Mouse (Mus musculus) left cerebral cortex, adult 2 months (tissue): ENCODE results near the gene Cldn14. TPM values are rescaled to one million over a fixed set of nuclear protein-coding genes. Genes with fewer than 3 reads are reported as not detected.
A peak's percentile ranks its signal among the peaks of the same experiment; 100 is the strongest.

Experiments
- DNase-seq, 2 experiments: peaks; one replicate each; pipeline ENCODE4 v3.0.0; 2021 to 2022; ENCODE audit warnings: low spot score in 2 of 2, mixed read lengths in 1 of 2; ENCODE audit errors: extremely low spot score in 1 of 2
- H3K27ac ChIP-seq: fragments of 200-600 bp; 2 replicates; pipeline ENCODE4 v1.8.1; 2022
- H3K4me3 ChIP-seq: fragments of 200-600 bp; 2 replicates; pipeline ENCODE4 v1.8.1; 2022
- CTCF ChIP-seq: fragments of 200-600 bp; IDR thresholded peaks from 2 replicates; pipeline ENCODE4 v1.8.1; 2022; ENCODE audit warnings: antibody characterized with exemption, mild to moderate bottlenecking, moderate library complexity
- intact Hi-C: fragments of 180-260 bp; cut with DNase I; formaldehyde crosslinking; loops from one replicate; pipeline ENCODE4 v1.15.1; 2025
- total RNA-seq, 2 experiments: library from RNA; stranded (reverse); gene quantifications; 2 replicates each; pipeline ENCODE4 v1.2.3; 2021

The Cldn14 gene
- total RNA-seq, 2 experiments from 2014 or later = 0.63 to 1.0 TPM

- Histone ChIP-seq H3K4me3 (peak overlapping the region; percentile 34; the same call in 1 of the 2 replicates), H3K27ac (no peak overlapping the region)
- TF ChIP-seq CTCF = peak; percentile 88
- DNase-seq = peak; percentile 58 to 74
- intact Hi-C loops = loop anchor here (1.0 to 5.0 kb wide), 2 partner anchors 79 to 320 kb away; no protein-coding TSS in a partner anchor
These were observed 70.2 kb downstream of the Cldn14 start for GRCm38 (mm10) chr16:93938400-93938846.

DNA sequence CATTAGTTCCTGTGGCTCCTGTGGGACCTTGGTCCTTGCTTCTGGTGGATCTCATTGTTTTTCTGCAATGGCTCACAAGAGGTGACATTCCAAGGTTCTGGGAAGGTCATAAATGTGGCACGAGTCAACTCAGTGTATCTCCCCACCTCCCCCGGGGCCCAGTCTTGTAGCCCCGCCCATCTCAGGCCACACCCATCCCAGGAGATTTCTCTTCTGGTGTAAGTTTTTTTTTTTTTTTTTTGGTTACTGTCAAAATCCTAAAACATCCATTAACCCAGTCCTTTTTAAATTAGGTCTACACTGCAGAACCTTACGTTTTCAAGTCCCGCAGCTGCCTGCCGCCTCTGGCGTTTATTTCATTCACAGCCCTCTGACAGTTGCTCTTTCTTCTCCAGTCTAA lies 73.6 kb downstream of the Cldn14 start:
- intact Hi-C loops = loop anchor here (5.0 kb wide), 1 partner anchor 82 kb away; no protein-coding TSS in a partner anchor
- TF ChIP-seq CTCF = no peak
- DNase-seq = no peak
- Histone ChIP-seq H3K4me3 (no peak overlapping the region), H3K27ac (no peak overlapping the region)

DNA sequence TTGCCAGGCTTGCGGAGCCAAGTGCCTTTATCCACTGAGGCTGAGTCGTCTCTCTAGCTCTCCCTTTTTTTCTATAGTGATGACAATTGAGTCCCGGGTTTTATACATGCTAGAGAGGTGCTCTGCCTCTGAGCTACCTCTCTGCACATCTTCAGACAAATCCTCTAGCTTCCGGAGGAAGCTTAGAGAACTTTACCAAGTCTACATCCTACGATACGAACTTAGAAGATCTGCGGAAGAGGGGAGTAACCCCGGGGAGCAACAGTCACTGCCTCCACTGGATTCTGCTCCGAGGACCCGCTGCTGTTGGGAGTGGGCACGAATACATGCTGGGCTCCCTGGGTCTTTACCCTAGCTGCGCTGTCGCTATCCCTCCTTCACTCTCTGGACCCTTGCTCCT lies 74.0 kb downstream of the Cldn14 start:
- intact Hi-C loops = no loop called here
- TF ChIP-seq CTCF = no peak
- H3K4me3 ChIP-seq = no peak overlapping the region
- DNase-seq = no peak
- H3K27ac ChIP-seq = no peak overlapping the region

- TF ChIP-seq CTCF = no peak
- no peak overlapping the region for H3K27ac ChIP-seq
- H3K4me3 ChIP-seq = no peak overlapping the region
- DNase-seq = no peak
- intact Hi-C loops = no loop called here
These were observed 76.2 kb downstream of the Cldn14 start for GRCm38 (mm10) chr16:93932185-93933168.

DNA sequence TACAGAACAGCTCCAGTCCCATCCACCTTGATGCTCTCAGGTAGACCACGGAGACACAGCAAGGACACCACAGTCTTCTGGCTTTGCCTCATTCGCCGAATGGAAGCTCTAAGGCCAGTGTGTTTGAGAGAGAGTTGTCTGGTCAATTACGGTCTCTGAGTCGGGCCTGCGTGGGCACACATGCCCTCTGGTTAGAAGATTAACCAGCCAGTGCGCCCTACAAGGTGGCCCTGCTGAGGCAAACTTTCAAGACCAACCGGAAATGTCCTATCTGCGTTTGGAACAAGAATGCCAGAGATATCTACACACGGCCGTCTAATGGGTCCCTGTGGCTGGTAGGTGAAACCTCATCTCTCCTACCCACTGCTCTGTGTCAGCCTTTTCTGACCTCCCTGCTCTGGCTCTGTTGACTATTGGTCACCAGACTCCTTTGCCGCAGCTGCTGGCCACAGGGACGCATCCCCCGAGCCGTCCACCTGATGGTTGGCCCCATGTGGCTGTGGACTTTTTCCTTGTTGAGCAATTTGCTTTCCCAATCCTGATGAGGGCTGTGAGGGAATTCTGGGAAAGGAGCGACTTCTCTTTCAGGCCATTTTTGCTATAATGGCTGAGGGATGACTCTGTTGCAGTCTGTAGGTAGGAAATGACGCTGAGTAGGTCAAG lies 79.1 kb downstream of the Cldn14 start:
- intact Hi-C loops = no loop called here
- H3K4me3 ChIP-seq = no peak overlapping the region
- no peak for TF ChIP-seq CTCF
- H3K27ac ChIP-seq = no peak overlapping the region
- no peak for DNase-seq

DNA sequence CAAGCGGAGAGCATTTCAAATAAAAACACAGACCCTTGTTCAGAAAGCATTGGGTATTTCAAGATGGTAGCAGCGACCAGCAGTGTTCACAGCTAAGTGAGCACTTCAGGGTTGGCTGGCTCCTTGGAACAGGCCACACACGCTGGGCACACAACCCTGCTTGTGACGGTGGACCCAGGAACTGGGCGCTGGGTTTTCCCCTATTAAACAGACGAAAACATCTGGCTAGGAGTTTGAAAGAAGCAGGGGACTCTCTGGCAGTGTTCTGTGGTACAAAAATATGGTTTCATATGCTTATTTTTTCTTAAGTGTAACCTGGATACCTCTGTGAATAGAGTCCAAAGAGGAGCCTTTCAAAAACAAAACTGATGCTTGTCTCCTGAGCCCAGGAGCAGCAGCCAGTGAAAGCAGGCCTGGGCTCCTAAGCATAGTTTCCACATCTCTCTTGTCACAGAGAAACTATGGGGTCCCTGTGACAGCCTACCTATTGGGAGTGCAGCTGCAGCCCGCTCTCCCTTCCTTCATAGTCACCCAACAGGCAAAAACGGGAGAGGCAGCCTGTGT lies 82.9 kb downstream of the Cldn14 start:
- intact Hi-C loops = no loop called here
- no peak for TF ChIP-seq CTCF

GRCm38 (mm10) chr16:93923788-93924187 lies 84.8 kb downstream of the Cldn14 start:
- TF ChIP-seq CTCF = no peak
- no peak for DNase-seq
- intact Hi-C loops = no loop called here
- no peak overlapping the region for H3K27ac ChIP-seq
- no peak overlapping the region for H3K4me3 ChIP-seq

More for the DNA sequence above, 82.9 kb downstream of the Cldn14 start:
- no peak overlapping the region for H3K27ac ChIP-seq
- H3K4me3 ChIP-seq = no peak overlapping the region
- DNase-seq = no peak

GRCm38 (mm10) chr16:93922835-93923389 lies 85.7 kb downstream of the Cldn14 start:
- no peak for DNase-seq
- intact Hi-C loops = no loop called here
- no peak for TF ChIP-seq CTCF
- no peak overlapping the region for H3K4me3 ChIP-seq
- no peak overlapping the region for H3K27ac ChIP-seq

DNA sequence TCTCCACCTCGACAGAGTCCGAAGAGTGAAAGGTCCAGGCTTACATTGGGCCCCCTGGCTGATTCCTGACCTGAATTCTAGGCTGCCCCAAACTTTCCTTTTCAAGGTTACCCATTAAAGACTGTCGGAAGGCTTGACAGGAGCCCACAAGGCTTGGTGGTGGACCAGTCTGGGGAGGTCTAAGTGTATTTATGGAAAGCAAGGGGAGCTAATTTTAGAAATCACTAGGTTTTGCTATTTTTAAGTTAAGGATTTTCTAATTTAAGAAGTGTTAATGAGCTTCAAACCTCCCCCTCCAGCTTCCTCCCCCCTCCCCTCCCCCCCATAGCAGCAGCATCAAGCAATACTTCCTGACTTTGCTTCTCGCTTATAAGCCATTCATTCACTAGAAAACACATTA lies 88.0 kb downstream of the Cldn14 start:
- DNase-seq = no peak
- TF ChIP-seq CTCF = no peak
- intact Hi-C loops = no loop called here
- Histone ChIP-seq H3K4me3 (no peak overlapping the region), H3K27ac (no peak overlapping the region)

DNA sequence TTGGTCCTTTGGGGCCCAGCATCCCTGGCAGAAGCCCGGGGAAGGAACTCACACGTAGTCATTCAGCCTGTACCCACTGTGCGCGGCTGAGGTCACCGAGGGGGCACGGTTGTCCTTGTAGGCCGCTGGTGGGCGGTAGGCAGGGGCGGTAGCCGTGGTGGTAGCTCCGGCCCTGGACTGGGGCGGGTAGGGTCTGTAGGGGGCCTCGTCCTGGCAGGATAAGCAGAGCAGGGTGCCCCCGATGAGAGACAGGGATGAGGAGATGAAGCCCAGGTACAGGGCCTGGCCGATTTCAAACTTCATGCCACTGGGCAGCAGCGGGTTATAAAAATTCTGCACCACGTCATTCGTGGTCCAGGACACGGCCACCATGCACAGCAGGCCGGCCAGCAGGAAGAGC lies 89.4 kb downstream of the Cldn14 start:
- intact Hi-C loops = loop anchor here (5.0 to 10.0 kb wide), 2 partner anchors 234 to 338 kb away; partner anchors contain the start of gene Cbr3
- DNase-seq = no peak
- no peak overlapping the region for H3K4me3 ChIP-seq
- H3K27ac ChIP-seq = no peak overlapping the region
- no peak for TF ChIP-seq CTCF

- no peak overlapping the region for H3K27ac ChIP-seq
- DNase-seq = no peak
- intact Hi-C loops = loop anchor here (5.0 to 10.0 kb wide), 2 partner anchors 234 to 339 kb away; partner anchors contain the start of gene Cbr3
- TF ChIP-seq CTCF = no peak
- H3K4me3 ChIP-seq = no peak overlapping the region
These were observed 90.0 kb downstream of the Cldn14 start for GRCm38 (mm10) chr16:93918679-93919060.
